Mouse (Mus musculus) gastrocnemius, postnatal 10 days (tissue): Measurements from ENCODE around the gene Pla2g5. TPM values are rescaled to one million over a fixed set of nuclear protein-coding genes. Genes with fewer than 3 reads are reported as not detected.

Source experiments
- total RNA-seq, 2 experiments: library from RNA; stranded (reverse); gene quantifications; 2 replicates each; pipeline ENCODE4 v1.2.3; 2021

Pla2g5 gene
- total RNA-seq, 2 experiments from 2014 or later, result 2.3 to 5.6 TPM

Other genes starting within 250 kb of the Pla2g5 start
- not detected for gene Vwa5b1, start 227.6 kb downstream of the Pla2g5 start, total RNA-seq
- gene Pla2g2c, start 138.7 kb downstream of the Pla2g5 start, total RNA-seq, result under 1 TPM in 1 of 2 experiments, not detected in 1; 0.16 TPM
- gene Ubxn10, start 126.3 kb downstream of the Pla2g5 start, total RNA-seq, result under 1 TPM; 0.20 to 0.28 TPM
- gene Pla2g2f, start 105.9 kb downstream of the Pla2g5 start, total RNA-seq, result not detected
- not detected for gene Pla2g2d, start 87.7 kb downstream of the Pla2g5 start, total RNA-seq
- gene Gm13030, start 10.5 kb upstream of the Pla2g5 start, total RNA-seq, result not detected
- gene Pla2g2e, start 14.5 kb upstream of the Pla2g5 start, total RNA-seq, result not detected
- gene Otud3, start 50.5 kb upstream of the Pla2g5 start, total RNA-seq, result 1 to 10 TPM; 7.0 to 7.4 TPM
- gene Rnf186, start 103.6 kb upstream of the Pla2g5 start, total RNA-seq, result not detected
- 1 to 10 TPM; 3.8 to 4.5 TPM for gene Tmco4, start 109.4 kb upstream of the Pla2g5 start, total RNA-seq
- gene Htr6, start 212.1 kb upstream of the Pla2g5 start, total RNA-seq, result not detected
- 10 to 100 TPM; 51.0 to 51.1 TPM for gene Nbl1, start 229.5 kb upstream of the Pla2g5 start, total RNA-seq